Mouse (Mus musculus): ENCODE results near the gene Cnp. TPM values are rescaled to one million over a fixed set of nuclear protein-coding genes. Genes with fewer than 3 reads are reported as not detected.
A peak's percentile ranks its signal among the peaks of the same experiment; 100 is the strongest.

Cnp gene
- polyA plus RNA-seq, 1 experiment from 2014 or later: 41.1 TPM

DNA sequence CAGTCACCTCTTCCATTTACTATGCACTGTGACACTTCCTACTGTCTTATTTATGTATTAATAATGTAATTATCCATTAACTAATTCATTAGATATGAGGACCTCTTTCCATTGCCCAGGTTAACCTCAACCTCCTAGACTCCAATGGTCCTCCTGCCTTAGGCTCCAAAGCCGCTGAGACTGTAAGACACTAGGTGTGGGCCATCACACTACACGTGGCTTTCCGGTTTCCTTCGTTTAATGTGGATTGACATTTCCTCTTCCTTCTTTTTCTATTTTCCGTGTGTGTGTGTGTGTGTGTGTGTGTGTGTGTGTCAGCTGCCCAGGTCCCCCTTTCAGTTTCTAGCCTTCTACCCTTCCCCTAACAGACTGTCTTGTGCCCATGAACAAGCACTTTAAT lies 7.5 kb upstream of the Cnp start:
- no peak for ATAC-seq (ENCODE audit: low read depth)
- no peaks in the 10 kb centered on the region for H3K27me3 ChIP-seq (ENCODE audit: control insufficient read depth, insufficient read depth, low read length)
- no peaks in the 10 kb centered on the region for H3K36me3 ChIP-seq (ENCODE audit: control insufficient read depth, insufficient read depth, low read length)
- H3K27ac ChIP-seq (ENCODE audit: low read depth, low read length): no peak overlapping the region
- WGBS: 78% methylated on average over 5 of the region's 5 CpGs
- no peak overlapping the region for H3K9ac ChIP-seq (replicated peaks; ENCODE audit: low read depth, low read length)
- no peaks in the 10 kb centered on the region for H3K9me3 ChIP-seq (ENCODE audit: control insufficient read depth, low read length)
- H3K4me3 ChIP-seq (ENCODE audit: low read depth, low read length): no peak overlapping the region
- H3K4me1 ChIP-seq (ENCODE audit: control insufficient read depth, insufficient read depth, low read length): peaks cover 6% of the 10 kb centered on the region; the same call in 1 of the 2 replicates
- no peak overlapping the region for H3K4me2 ChIP-seq (ENCODE audit: low read depth, low read length)

DNA sequence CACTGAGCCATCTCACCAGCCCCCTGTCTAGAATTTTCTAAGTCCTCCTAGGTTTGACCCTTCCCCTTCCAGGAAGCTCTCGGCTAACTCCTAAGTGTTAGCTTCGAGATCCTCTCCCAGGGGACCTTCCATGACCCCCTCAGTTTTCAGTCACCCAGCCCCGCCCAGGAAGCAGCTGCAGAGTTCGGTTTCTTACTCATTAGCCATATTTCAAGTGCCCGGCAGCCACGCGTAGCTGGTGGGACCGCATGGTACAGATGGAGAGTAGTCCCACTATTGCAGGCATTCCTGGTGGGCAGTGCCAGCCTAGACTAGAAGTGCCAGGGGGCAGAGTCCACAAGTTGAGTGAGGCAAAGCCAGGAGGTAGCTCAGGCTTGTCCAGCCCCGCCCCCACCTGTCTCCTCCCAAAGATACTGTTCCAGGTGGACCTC lies 6.9 kb upstream of the Cnp start:
- ATAC-seq (ENCODE audit: low read depth): no peak
- H3K36me3 ChIP-seq (ENCODE audit: control insufficient read depth, insufficient read depth, low read length): no peaks in the 10 kb centered on the region
- no peaks in the 10 kb centered on the region for H3K27me3 ChIP-seq (ENCODE audit: control insufficient read depth, insufficient read depth, low read length)
- no peak overlapping the region for H3K4me3 ChIP-seq (ENCODE audit: low read depth, low read length)
- H3K9ac ChIP-seq (replicated peaks; ENCODE audit: low read depth, low read length): no peak overlapping the region
- no peak overlapping the region for H3K27ac ChIP-seq (ENCODE audit: low read depth, low read length)
- H3K4me1 ChIP-seq (ENCODE audit: control insufficient read depth, insufficient read depth, low read length): peaks cover 6% of the 10 kb centered on the region; the same call in 1 of the 2 replicates
- H3K9me3 ChIP-seq (ENCODE audit: control insufficient read depth, low read length): no peaks in the 10 kb centered on the region
- no peak overlapping the region for H3K4me2 ChIP-seq (ENCODE audit: low read depth, low read length)
- 54% methylated on average over 9 of the region's 9 CpGs for WGBS

DNA sequence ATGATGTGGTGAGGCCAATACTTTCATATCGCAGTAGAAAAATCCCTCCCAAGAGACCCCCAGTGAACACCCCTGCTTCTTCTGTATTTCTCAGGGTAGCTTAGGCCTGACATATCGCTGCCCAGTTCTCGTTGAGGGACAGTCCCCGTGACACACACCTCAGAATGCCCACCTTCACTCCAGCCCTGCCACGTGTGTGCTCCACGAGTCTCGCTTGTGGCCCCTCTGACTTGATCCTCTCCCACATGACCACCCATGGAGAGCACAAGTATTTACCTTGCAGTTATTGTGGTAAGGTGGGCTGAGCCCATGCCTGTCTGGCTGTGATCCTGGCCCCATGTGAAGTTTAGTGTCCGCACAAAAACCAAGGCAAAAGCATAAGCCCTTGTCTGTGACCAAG lies 6.0 kb upstream of the Cnp start:
- Histone ChIP-seq H3K4me2 (ENCODE audit: low read depth, low read length) (no peak overlapping the region), H3K9me3 (ENCODE audit: control insufficient read depth, low read length) (no peaks in the 10 kb centered on the region), H3K27me3 (ENCODE audit: control insufficient read depth, insufficient read depth, low read length) (no peaks in the 10 kb centered on the region), H3K4me1 (ENCODE audit: control insufficient read depth, insufficient read depth, low read length) (peaks cover 6% of the 10 kb centered on the region; the same call in 1 of the 2 replicates), H3K27ac (ENCODE audit: low read depth, low read length) (no peak overlapping the region), H3K4me3 (ENCODE audit: low read depth, low read length) (no peak overlapping the region), H3K9ac (replicated peaks; ENCODE audit: low read depth, low read length) (no peak overlapping the region), H3K36me3 (ENCODE audit: control insufficient read depth, insufficient read depth, low read length) (no peaks in the 10 kb centered on the region)
- WGBS: 90% methylated on average over 8 of the region's 8 CpGs
- no peak for ATAC-seq (ENCODE audit: low read depth)

DNA sequence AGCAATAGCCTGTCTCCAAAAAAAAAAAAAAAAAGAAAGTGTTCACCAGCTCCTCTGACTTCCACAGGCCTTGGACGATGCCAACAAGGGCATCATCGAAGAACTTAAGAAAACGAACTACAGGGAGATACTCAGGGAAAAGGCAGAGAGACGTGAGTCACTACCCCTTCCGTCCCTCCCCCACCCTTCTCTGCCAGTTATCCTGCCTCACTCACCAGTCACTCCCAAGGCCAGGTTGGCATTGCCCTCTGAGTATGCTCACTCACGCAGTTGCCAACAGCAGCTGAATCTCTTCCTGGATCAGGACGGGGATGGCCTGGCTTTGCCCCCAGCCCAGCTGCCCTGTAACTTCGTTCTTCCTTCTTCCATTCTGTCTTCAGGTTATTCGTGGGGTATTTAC lies 4.9 kb upstream of the Cnp start:
- ATAC-seq (ENCODE audit: low read depth): no peak
- WGBS: 67% methylated on average over 9 of the region's 9 CpGs
- no peak overlapping the region for H3K9ac ChIP-seq (replicated peaks; ENCODE audit: low read depth, low read length)
- no peaks in the 10 kb centered on the region for H3K9me3 ChIP-seq (ENCODE audit: control insufficient read depth, low read length)
- H3K27me3 ChIP-seq (ENCODE audit: control insufficient read depth, insufficient read depth, low read length): no peaks in the 10 kb centered on the region
- H3K4me1 ChIP-seq (ENCODE audit: control insufficient read depth, insufficient read depth, low read length): peaks cover 6% of the 10 kb centered on the region; the same call in 1 of the 2 replicates
- no peak overlapping the region for H3K27ac ChIP-seq (ENCODE audit: low read depth, low read length)
- H3K4me2 ChIP-seq (ENCODE audit: low read depth, low read length): no peak overlapping the region
- H3K36me3 ChIP-seq (ENCODE audit: control insufficient read depth, insufficient read depth, low read length): no peaks in the 10 kb centered on the region
- H3K4me3 ChIP-seq (ENCODE audit: low read depth, low read length): no peak overlapping the region

DNA sequence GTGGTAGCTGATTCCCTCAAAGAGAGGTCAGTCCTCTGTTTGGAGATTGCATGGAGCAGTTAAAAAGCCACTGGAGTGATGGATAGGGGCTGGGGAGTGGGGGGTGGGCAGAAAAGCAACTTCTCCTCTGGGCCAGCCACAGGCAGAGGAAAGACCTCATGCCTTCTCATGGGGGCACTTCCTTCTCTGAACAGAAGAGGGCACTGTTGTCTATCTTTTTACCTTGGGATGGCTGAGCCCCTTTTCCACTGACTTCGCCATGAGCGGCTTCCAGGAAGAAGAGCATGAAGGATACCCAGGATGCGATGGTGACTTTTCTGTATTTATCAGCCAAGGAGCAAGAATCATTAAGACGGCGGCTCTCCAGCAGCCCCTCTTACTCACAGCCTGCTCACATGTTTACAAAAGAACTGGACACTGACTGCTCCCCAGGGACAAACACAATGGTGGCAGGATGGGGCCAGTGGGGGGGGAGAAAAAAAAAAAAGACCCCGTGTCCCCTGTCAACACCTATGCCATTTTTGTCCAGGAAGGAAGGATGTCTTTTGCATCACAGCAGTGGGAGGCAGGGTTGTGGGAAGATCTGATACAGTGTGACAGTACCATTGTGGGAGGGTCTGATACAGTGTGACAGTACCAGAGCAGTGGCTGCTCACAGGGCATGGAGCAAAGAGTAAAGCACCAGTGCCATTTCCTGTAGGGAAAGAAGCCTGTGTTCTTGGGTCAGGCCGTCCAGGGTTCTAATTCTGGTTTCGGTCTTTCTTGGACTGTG lies 4.1 kb upstream of the Cnp start:
- Histone ChIP-seq H3K9me3 (ENCODE audit: control insufficient read depth, low read length) (no peaks in the 10 kb centered on the region), H3K36me3 (ENCODE audit: control insufficient read depth, insufficient read depth, low read length) (no peaks in the 10 kb centered on the region), H3K4me3 (ENCODE audit: low read depth, low read length) (peak overlapping the region; percentile 6; the same call in 1 of the 2 replicates), H3K4me2 (ENCODE audit: low read depth, low read length) (peak overlapping the region; percentile 42), H3K27me3 (ENCODE audit: control insufficient read depth, insufficient read depth, low read length) (no peaks in the 10 kb centered on the region), H3K9ac (replicated peaks; ENCODE audit: low read depth, low read length) (peak overlapping the region; percentile 37), H3K27ac (ENCODE audit: low read depth, low read length) (no peak overlapping the region), H3K4me1 (ENCODE audit: control insufficient read depth, insufficient read depth, low read length) (peaks cover 6% of the 10 kb centered on the region; the same call in 1 of the 2 replicates)
- 11% methylated on average over 8 of the region's 8 CpGs for WGBS
- ATAC-seq (ENCODE audit: low read depth): peak; percentile 70; the same call in 1 of the 2 replicates

- Histone ChIP-seq H3K4me2 (ENCODE audit: low read depth, low read length) (peak overlapping the region; percentile 42), H3K9ac (replicated peaks; ENCODE audit: low read depth, low read length) (peak overlapping the region; percentile 37), H3K27ac (ENCODE audit: low read depth, low read length) (no peak overlapping the region), H3K9me3 (ENCODE audit: control insufficient read depth, low read length) (no peaks in the 10 kb centered on the region), H3K36me3 (ENCODE audit: control insufficient read depth, insufficient read depth, low read length) (no peaks in the 10 kb centered on the region), H3K4me1 (ENCODE audit: control insufficient read depth, insufficient read depth, low read length) (peaks cover 6% of the 10 kb centered on the region; the same call in 1 of the 2 replicates), H3K27me3 (ENCODE audit: control insufficient read depth, insufficient read depth, low read length) (no peaks in the 10 kb centered on the region), H3K4me3 (ENCODE audit: low read depth, low read length) (peak overlapping the region; percentile 6; the same call in 1 of the 2 replicates)
- ATAC-seq (ENCODE audit: low read depth): peak; percentile 16; the same call in 1 of the 2 replicates
- WGBS: 7% methylated on average over 16 of the region's 16 CpGs
These were observed 3.5 kb upstream of the Cnp start for GRCm38 (mm10) chr11:100571202-100571567.

DNA sequence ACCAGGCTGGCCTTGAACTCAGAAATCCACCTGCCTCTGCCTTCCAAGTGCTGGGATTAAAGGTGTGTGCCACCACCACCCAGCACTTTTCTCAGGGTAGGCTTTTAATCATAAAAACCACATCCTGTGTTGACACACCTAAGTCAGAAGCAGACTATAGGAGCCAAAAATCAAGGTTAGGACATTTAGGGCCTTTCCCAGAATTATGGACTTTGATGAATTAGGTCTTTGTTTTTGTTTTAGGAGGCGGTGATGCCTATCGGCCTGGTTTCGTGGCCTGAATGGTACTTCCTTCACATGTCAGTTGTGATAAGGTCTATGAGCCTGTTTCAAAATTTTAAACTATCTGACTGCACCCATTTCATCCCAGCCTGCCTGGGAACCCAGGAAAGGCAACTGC lies 516 bp upstream of the Cnp start:
- H3K4me2 ChIP-seq (ENCODE audit: low read depth, low read length): no peak overlapping the region
- H3K4me1 ChIP-seq (ENCODE audit: control insufficient read depth, insufficient read depth, low read length): peaks cover 6% of the 10 kb centered on the region; the same call in 1 of the 2 replicates
- ATAC-seq (ENCODE audit: low read depth): no peak
- no peaks in the 10 kb centered on the region for H3K27me3 ChIP-seq (ENCODE audit: control insufficient read depth, insufficient read depth, low read length)
- H3K4me3 ChIP-seq (ENCODE audit: low read depth, low read length): no peak overlapping the region
- H3K9me3 ChIP-seq (ENCODE audit: control insufficient read depth, low read length): no peaks in the 10 kb centered on the region
- H3K9ac ChIP-seq (replicated peaks; ENCODE audit: low read depth, low read length): no peak overlapping the region
- H3K27ac ChIP-seq (ENCODE audit: low read depth, low read length): no peak overlapping the region
- WGBS: 90% methylated on average over 3 of the region's 3 CpGs
- H3K36me3 ChIP-seq (ENCODE audit: control insufficient read depth, insufficient read depth, low read length): peaks cover 7% of the 10 kb centered on the region; the same call in 1 of the 2 replicates

DNA sequence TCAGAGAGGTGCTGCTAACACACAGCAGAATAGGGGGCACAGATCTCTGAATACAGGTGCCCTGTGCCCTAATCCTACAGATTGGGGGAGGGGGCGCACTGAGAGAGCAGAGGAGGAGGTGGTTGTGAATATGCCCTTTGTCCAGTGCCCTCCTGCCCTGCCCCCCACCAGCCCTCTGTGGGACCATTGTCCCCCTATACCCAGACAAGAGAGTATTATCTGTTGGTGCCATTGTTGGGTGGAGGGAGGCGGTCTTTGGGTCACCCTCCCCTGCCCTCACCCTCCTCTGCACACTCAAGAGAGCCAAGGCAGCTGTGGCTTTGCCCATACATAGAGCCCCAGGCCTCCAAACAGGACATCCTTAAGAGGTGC lies 766 bp downstream of the Cnp start:
- Histone ChIP-seq H3K9me3 (ENCODE audit: control insufficient read depth, low read length) (no peaks in the 10 kb centered on the region), H3K4me3 (ENCODE audit: low read depth, low read length) (peak overlapping the region; percentile 49), H3K36me3 (ENCODE audit: control insufficient read depth, insufficient read depth, low read length) (peaks cover 7% of the 10 kb centered on the region; the same call in 1 of the 2 replicates), H3K27ac (ENCODE audit: low read depth, low read length) (peak overlapping the region; percentile 49; the same call in 1 of the 2 replicates), H3K4me2 (ENCODE audit: low read depth, low read length) (peak overlapping the region; percentile 71), H3K9ac (replicated peaks; ENCODE audit: low read depth, low read length) (peak overlapping the region; percentile 60), H3K27me3 (ENCODE audit: control insufficient read depth, insufficient read depth, low read length) (no peaks in the 10 kb centered on the region), H3K4me1 (ENCODE audit: control insufficient read depth, insufficient read depth, low read length) (peaks cover 6% of the 10 kb centered on the region; the same call in 1 of the 2 replicates)
- peak; percentile 18; the same call in 1 of the 2 replicates for ATAC-seq (ENCODE audit: low read depth)
- 15% methylated on average over 2 of the region's 2 CpGs for WGBS

GRCm38 (mm10) chr11:100576256-100576655 lies 1.6 kb downstream of the Cnp start:
- peaks cover 12% of the 10 kb centered on the region; the same call in 1 of the 2 replicates for H3K36me3 ChIP-seq (ENCODE audit: control insufficient read depth, insufficient read depth, low read length)
- no peak overlapping the region for H3K27ac ChIP-seq (ENCODE audit: low read depth, low read length)
- 0 out of 2 replicates have a peak overlapping the region, but pooled peaks have one; percentile 6 for H3K4me2 ChIP-seq (ENCODE audit: low read depth, low read length)
- H3K9me3 ChIP-seq (ENCODE audit: control insufficient read depth, low read length): no peaks in the 10 kb centered on the region
- H3K4me3 ChIP-seq (ENCODE audit: low read depth, low read length): no peak overlapping the region
- 70% methylated on average over 21 of the region's 21 CpGs for WGBS
- H3K4me1 ChIP-seq (ENCODE audit: control insufficient read depth, insufficient read depth, low read length): no peaks in the 10 kb centered on the region
- no peaks in the 10 kb centered on the region for H3K27me3 ChIP-seq (ENCODE audit: control insufficient read depth, insufficient read depth, low read length)
- H3K9ac ChIP-seq (replicated peaks; ENCODE audit: low read depth, low read length): no peak overlapping the region
- ATAC-seq (ENCODE audit: low read depth): no peak
